Mouse (Mus musculus): ENCODE measurements around the gene Serpina3g. TPM values are rescaled to one million over a fixed set of nuclear protein-coding genes. Genes with fewer than 3 reads are reported as not detected.

The Serpina3g gene
- total and polyA plus RNA-seq, 3 experiments: 0.16 TPM; not detected in 2

DNA sequence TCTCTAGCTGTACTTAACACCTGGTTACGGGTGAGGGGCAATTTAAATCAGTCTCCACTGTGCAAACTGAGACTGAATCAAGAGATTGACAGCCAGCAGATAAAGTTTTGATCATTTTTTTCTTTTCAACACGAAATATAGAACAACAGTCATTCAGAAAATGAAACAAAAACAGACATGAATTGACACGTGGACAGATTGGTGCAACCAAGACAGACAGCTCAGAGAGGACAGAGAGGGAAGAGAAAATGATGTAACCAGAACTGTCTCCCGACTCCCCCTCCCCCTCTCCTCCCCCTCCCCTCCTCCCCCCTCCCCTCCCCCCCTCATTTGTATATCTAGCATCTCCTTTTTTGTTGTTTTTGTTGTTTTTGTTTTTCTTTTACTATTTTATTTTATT is 53.8 kb downstream of the Serpina3g start:
- Histone ChIP-seq H3K9me3 (replicated peaks) (peaks cover 7% of the 10 kb centered on the region), H3K27me3 (ENCODE audit: insufficient read depth, low read length) (no peaks in the 10 kb centered on the region), H3K4me3 (ENCODE audit: low read depth, low read length) (no peak overlapping the region), H3K36me3 (replicated peaks) (no peaks in the 10 kb centered on the region), H3K4me1 (ENCODE audit: insufficient read depth, low read depth, low read length) (no peaks in the 10 kb centered on the region)
- TF ChIP-seq POLR2AphosphoS5 (IDR thresholded peaks at IDR 0.05; ENCODE audit: insufficient replicate concordance, low read depth, low read length): no peak
- TF ChIP-seq GATA2 (IDR thresholded peaks at IDR 0.05; ENCODE audit: borderline replicate concordance, low read depth, low read length): no peak
- no peak for TF ChIP-seq GATA1 (IDR thresholded peaks at IDR 0.05; ENCODE audit: borderline replicate concordance, low read length)
- no peak for TF ChIP-seq TAL1 (conservative IDR thresholded peaks at IDR 0.05; ENCODE audit: low read depth, low read length)
- no peak for TF ChIP-seq CTCF (IDR thresholded peaks at IDR 0.05; ENCODE audit: low read depth, low read length)
- DNase-seq (ENCODE audit: low spot score) (no peak), ATAC-seq (ENCODE audit: extremely low read depth, insufficient number of reproducible peaks, low FRiP score, poor library complexity, severe bottlenecking) (no peak)

Other genes with a start within 250 kb of the Serpina3g start
- gene Serpina11, start 246.3 kb upstream of the Serpina3g start, total RNA-seq (2014; fragmentation: Nextera tagmentation): not detected in 2 replicates
- not detected in 2 replicates for gene Serpina11, start 246.3 kb upstream of the Serpina3g start, total RNA-seq (2017)
- not detected in 2 replicates for gene Serpina11, start 246.3 kb upstream of the Serpina3g start, polyA plus RNA-seq (2012)
- not detected in 2 replicates for gene Serpina9, start 222.5 kb upstream of the Serpina3g start, total RNA-seq (2014; fragmentation: Nextera tagmentation)
- 0.38 TPM in 1 of 2 replicates, not detected in the other for gene Serpina9, start 222.5 kb upstream of the Serpina3g start, total RNA-seq (2017)
- gene Serpina9, start 222.5 kb upstream of the Serpina3g start, polyA plus RNA-seq (2012): not detected in 2 replicates
- not detected in 2 replicates for gene Serpina12, start 191.8 kb upstream of the Serpina3g start, total RNA-seq (2014; fragmentation: Nextera tagmentation)
- gene Serpina12, start 191.8 kb upstream of the Serpina3g start, total RNA-seq (2017): 0.05 and 0.06 TPM in 2 replicates
- gene Serpina12, start 191.8 kb upstream of the Serpina3g start, polyA plus RNA-seq (2012): not detected in 2 replicates
- gene Serpina5, start 135.1 kb upstream of the Serpina3g start, total RNA-seq (2014; fragmentation: Nextera tagmentation): not detected in 2 replicates
- gene Serpina5, start 135.1 kb upstream of the Serpina3g start, total RNA-seq (2017): not detected in 2 replicates
- gene Serpina5, start 135.1 kb upstream of the Serpina3g start, polyA plus RNA-seq (2012): not detected in 2 replicates
- not detected in 2 replicates for gene Serpina3a, start 123.5 kb upstream of the Serpina3g start, total RNA-seq (2014; fragmentation: Nextera tagmentation)
- 0.16 TPM in 1 of 2 replicates, not detected in the other for gene Serpina3a, start 123.5 kb upstream of the Serpina3g start, total RNA-seq (2017)
- not detected in 2 replicates for gene Serpina3a, start 123.5 kb upstream of the Serpina3g start, polyA plus RNA-seq (2012)
- not detected in 2 replicates for gene Serpina3b, start 108.2 kb upstream of the Serpina3g start, total RNA-seq (2014; fragmentation: Nextera tagmentation)
- gene Serpina3b, start 108.2 kb upstream of the Serpina3g start, total RNA-seq (2017): 0.22 TPM in 1 of 2 replicates, not detected in the other
- gene Serpina3b, start 108.2 kb upstream of the Serpina3g start, polyA plus RNA-seq (2012): not detected in 2 replicates
- gene Serpina3c, start 82.4 kb upstream of the Serpina3g start, total RNA-seq (2014; fragmentation: Nextera tagmentation): not detected in 2 replicates
- 0.05 and 0.06 TPM in 2 replicates for gene Serpina3c, start 82.4 kb upstream of the Serpina3g start, total RNA-seq (2017)
- gene Serpina3c, start 82.4 kb upstream of the Serpina3g start, polyA plus RNA-seq (2012): not detected in 2 replicates
- gene Serpina3f, start 21.7 kb upstream of the Serpina3g start, total RNA-seq (2014; fragmentation: Nextera tagmentation): not detected in 2 replicates
- 0.06 and 0.22 TPM in 2 replicates for gene Serpina3f, start 21.7 kb upstream of the Serpina3g start, total RNA-seq (2017)
- not detected in 2 replicates for gene Serpina3f, start 21.7 kb upstream of the Serpina3g start, polyA plus RNA-seq (2012)
- gene Serpina3i, start 26.9 kb downstream of the Serpina3g start, total RNA-seq (2014; fragmentation: Nextera tagmentation): not detected in 2 replicates
- 0.11 TPM in 1 of 2 replicates, not detected in the other for gene Serpina3i, start 26.9 kb downstream of the Serpina3g start, total RNA-seq (2017)
- not detected in 2 replicates for gene Serpina3i, start 26.9 kb downstream of the Serpina3g start, polyA plus RNA-seq (2012)
- not detected in 2 replicates for gene Serpina3j, start 78.3 kb downstream of the Serpina3g start, total RNA-seq (2014; fragmentation: Nextera tagmentation)
- gene Serpina3j, start 78.3 kb downstream of the Serpina3g start, total RNA-seq (2017): 0.27 TPM in 1 of 2 replicates, not detected in the other
- gene Serpina3j, start 78.3 kb downstream of the Serpina3g start, polyA plus RNA-seq (2012): not detected in 2 replicates
- not detected in 2 replicates for gene Serpina3k, start 102.2 kb downstream of the Serpina3g start, total RNA-seq (2014; fragmentation: Nextera tagmentation)
- gene Serpina3k, start 102.2 kb downstream of the Serpina3g start, total RNA-seq (2017): not detected in 2 replicates
- not detected in 2 replicates for gene Serpina3k, start 102.2 kb downstream of the Serpina3g start, polyA plus RNA-seq (2012)
- not detected in 2 replicates for gene Serpina3m, start 102.2 kb downstream of the Serpina3g start, total RNA-seq (2014; fragmentation: Nextera tagmentation)
- not detected in 2 replicates for gene Serpina3m, start 102.2 kb downstream of the Serpina3g start, total RNA-seq (2017)
- gene Serpina3m, start 102.2 kb downstream of the Serpina3g start, polyA plus RNA-seq (2012): not detected in 2 replicates
- not detected in 2 replicates for gene Serpina3n, start 170.5 kb downstream of the Serpina3g start, total RNA-seq (2014; fragmentation: Nextera tagmentation)
- not detected in 2 replicates for gene Serpina3n, start 170.5 kb downstream of the Serpina3g start, total RNA-seq (2017)
- gene Serpina3n, start 170.5 kb downstream of the Serpina3g start, polyA plus RNA-seq (2012): not detected in 2 replicates
- not detected in 2 replicates for gene Gsc, start 237.1 kb downstream of the Serpina3g start, total RNA-seq (2014; fragmentation: Nextera tagmentation)
- not detected in 2 replicates for gene Gsc, start 237.1 kb downstream of the Serpina3g start, total RNA-seq (2017)
- gene Gsc, start 237.1 kb downstream of the Serpina3g start, polyA plus RNA-seq (2012): not detected in 2 replicates

Data from G1E (cell line).